ENCODE assay signal across 28 mouse cellular contexts in genomic region chr8:46716477-46716876, GRCm38 (mm10). TPM values are rescaled to one million over a fixed set of nuclear protein-coding genes. Genes with fewer than 3 reads are reported as not detected.
DNase-seq lines count a peak whose midpoint lies in the region; ATAC-seq lines count a peak whose summit lies in the region.
"Had no signal": no experiment of that assay in that cellular context is flagged by ENCODE, and none has a peak within 500 bp of the region (broad histone marks: within the 10 kb centered on the region; RNA-seq: fewer than 3 reads in every experiment).

No protein-coding gene starts in this region.

- no peak for ATAC-seq in kidney, embryonic 16.5 days (ENCODE audit: low FRiP score, low TSS enrichment)
- no peak for ATAC-seq in embryonic facial prominence, embryonic 12.5 days (ENCODE audit: insufficient number of reproducible peaks, insufficient read depth, low FRiP score, low TSS enrichment)
- ATAC-seq in limb, embryonic 13.5 days (ENCODE audit: low FRiP score, low read depth) = no peak
- ATAC-seq: CD4-positive, CD25-positive, alpha-beta regulatory T cell, adult 4 months; forebrain, postnatal 0 days; hindbrain, postnatal 0 days; intestine, embryonic 16.5 days; liver, embryonic 12.5 days; liver, postnatal 0 days had no signal

- H3K9ac ChIP-seq in kidney, embryonic 16.5 days (replicated peaks; ENCODE audit: low read length) = no peak overlapping the region
- no peak overlapping the region for H3K9ac ChIP-seq in embryonic facial prominence, embryonic 12.5 days
- H3K9ac ChIP-seq in limb, embryonic 13.5 days = no peak overlapping the region
- H3K9ac ChIP-seq: forebrain, embryonic 12.5 days; forebrain, postnatal 0 days; hindbrain, embryonic 12.5 days; liver, embryonic 12.5 days; liver, postnatal 0 days had no signal

- 34% methylated on average over 11 of the region's 11 CpGs for WGBS in kidney, embryonic 16.5 days
- WGBS in embryonic facial prominence, embryonic 12.5 days = 20% methylated on average over 11 of the region's 11 CpGs
- 33% methylated on average over 11 of the region's 11 CpGs for WGBS in limb, embryonic 13.5 days

- no peaks in the 10 kb centered on the region for H3K36me3 ChIP-seq in kidney, embryonic 16.5 days (ENCODE audit: insufficient read depth, low read length)
- no peaks in the 10 kb centered on the region for H3K36me3 ChIP-seq in embryonic facial prominence, embryonic 12.5 days
- H3K36me3 ChIP-seq in limb, embryonic 13.5 days = no peaks in the 10 kb centered on the region
- H3K36me3 ChIP-seq: forebrain, embryonic 12.5 days; hindbrain, embryonic 12.5 days; liver, embryonic 12.5 days had no signal

- no peaks in the 10 kb centered on the region for H3K27me3 ChIP-seq in kidney, embryonic 16.5 days (ENCODE audit: insufficient read depth, low read length)
- H3K27me3 ChIP-seq in embryonic facial prominence, embryonic 12.5 days = no peaks in the 10 kb centered on the region
- H3K27me3 ChIP-seq in limb, embryonic 13.5 days = no peaks in the 10 kb centered on the region
- H3K27me3 ChIP-seq: forebrain, embryonic 12.5 days; hindbrain, embryonic 12.5 days; liver, embryonic 12.5 days had no signal

- no peak overlapping the region for H3K4me3 ChIP-seq in kidney, embryonic 16.5 days (ENCODE audit: low read length)
- H3K4me3 ChIP-seq in embryonic facial prominence, embryonic 12.5 days = no peak overlapping the region
- H3K4me3 ChIP-seq in limb, embryonic 13.5 days = no peak overlapping the region
- H3K4me3 ChIP-seq: forebrain, embryonic 12.5 days; hindbrain, embryonic 12.5 days; liver, embryonic 12.5 days had no signal

- H3K9me3 ChIP-seq in kidney, embryonic 16.5 days (ENCODE audit: low read length) = no peaks in the 10 kb centered on the region
- no peaks in the 10 kb centered on the region for H3K9me3 ChIP-seq in embryonic facial prominence, embryonic 12.5 days
- H3K9me3 ChIP-seq in limb, embryonic 13.5 days = no peaks in the 10 kb centered on the region
- H3K9me3 ChIP-seq: forebrain, embryonic 12.5 days; hindbrain, embryonic 12.5 days; liver, embryonic 12.5 days had no signal

- peaks cover 11% of the 10 kb centered on the region; the same call in 1 of the 2 replicates for H3K4me1 ChIP-seq in kidney, embryonic 16.5 days (ENCODE audit: insufficient read depth, low read length)
- peaks cover 13% of the 10 kb centered on the region for H3K4me1 ChIP-seq in embryonic facial prominence, embryonic 12.5 days
- H3K4me1 ChIP-seq in limb, embryonic 13.5 days = peaks cover 13% of the 10 kb centered on the region
- H3K4me1 ChIP-seq: forebrain, embryonic 12.5 days had no signal

- H3K27ac ChIP-seq in kidney, embryonic 16.5 days (ENCODE audit: low read length) = no peak overlapping the region
- peak overlapping the region; percentile 24; the same call in 1 of the 2 replicates for H3K27ac ChIP-seq in embryonic facial prominence, embryonic 12.5 days
- H3K27ac ChIP-seq in limb, embryonic 13.5 days = peak overlapping the region; percentile 17; the same call in 1 of the 2 replicates
- H3K27ac ChIP-seq: forebrain, embryonic 12.5 days; hindbrain, embryonic 12.5 days; hindbrain, postnatal 0 days; liver, embryonic 12.5 days; macrophage had no signal

- DNase-seq in kidney, adult 8-10 months = no peak
- DNase-seq in A20 (ENCODE audit: low read depth, low spot score) = peak; percentile 49
- DNase-seq in right cerebral cortex, adult 2 months (ENCODE audit: low spot score in 2 of 2) = no peak
- no peak for DNase-seq in thymus, adult 18-20 months
- DNase-seq: adrenal gland, postnatal 14 days; cerebellum, adult 11-12 months; cerebellum, adult 9-11 months; forebrain, postnatal 0 days; gastrocnemius, postnatal 14 days; heart, postnatal 36 days; kidney, postnatal 10 days; liver, postnatal 0 days; lung, postnatal 10 days; midbrain, embryonic 14.5 days; right cerebral cortex, postnatal 14 days; thymus, adult 2 months; thymus, postnatal 36 days had no signal

- H3K4me2 ChIP-seq in kidney, embryonic 16.5 days (replicated peaks; ENCODE audit: low read depth, low read length) = 0 out of 2 replicates have a peak overlapping the region, but pooled peaks have one; percentile 25
- peak overlapping the region; percentile 36 for H3K4me2 ChIP-seq in embryonic facial prominence, embryonic 12.5 days (replicated peaks)
- H3K4me2 ChIP-seq in limb, embryonic 13.5 days (replicated peaks) = peak overlapping the region; percentile 30
- H3K4me2 ChIP-seq: forebrain, embryonic 12.5 days; heart, embryonic 11.5 days; hindbrain, embryonic 12.5 days; liver, embryonic 12.5 days had no signal

RNA-seq across cellular contexts. Expression of gene Irf2, which starts 23.1 kb away (rescaled TPM):
- 19.2 and 21.5 TPM in 2 replicates for polyA plus RNA-seq in kidney, embryonic 16.5 days (2015; fragmentation: Nextera tagmentation; extraction: Ambion mirVana)
- polyA plus RNA-seq in embryonic facial prominence, embryonic 12.5 days (2016; fragmentation: Nextera tagmentation; extraction: Ambion mirVana) = 14.7 and 18.4 TPM in 2 replicates
- 15.8 and 19.6 TPM in 2 replicates for polyA plus RNA-seq in limb, embryonic 13.5 days (2015; fragmentation: Nextera tagmentation; extraction: Ambion mirVana)
